Mouse (Mus musculus): Measurements from ENCODE around the gene Akap14.
"Not testable (repeated sequence)": the region's sequence is repeated elsewhere in the genome, so short reads cannot be mapped to it uniquely, and the experiment has no call there.

Gene Akap14

DNA sequence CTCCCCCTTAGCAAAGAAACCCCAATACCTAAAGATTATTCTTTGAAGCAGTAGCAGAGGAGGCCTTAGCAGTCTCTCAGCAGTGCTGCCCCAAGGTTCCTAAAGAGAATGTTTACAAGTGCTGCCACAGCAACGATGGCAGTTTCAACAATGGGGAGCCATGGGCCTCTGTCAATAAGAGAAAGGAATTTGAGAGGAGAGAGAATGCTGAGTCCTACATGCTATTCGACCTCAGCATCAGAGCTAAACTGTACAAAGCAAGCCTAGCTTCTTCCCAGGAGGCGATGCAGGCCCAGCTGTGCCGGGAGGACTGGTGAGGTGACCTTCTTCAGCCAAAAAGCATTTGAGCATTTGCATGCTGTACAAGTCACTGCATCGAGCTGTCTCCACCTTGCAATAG, at the start of gene Akap14:
Akap14 (minus strand) TSS at position 101 of the 400 bp plus-strand sequence.
- DNase-seq (ENCODE audit: low spot score) = no peak

GRCm38 (mm10) chrX:37210941-37211340, 42.3 kb upstream of the Akap14 start, which contains the start of gene Gm9:
Gene Gm9, minus strand, starts transcription at chrX:37211041.
- no peak for DNase-seq (ENCODE audit: low spot score)

- no peak for DNase-seq (ENCODE audit: low spot score)
These were observed 30.0 kb upstream of the Akap14 start for GRCm38 (mm10) chrX:37198676-37199075.

DNA sequence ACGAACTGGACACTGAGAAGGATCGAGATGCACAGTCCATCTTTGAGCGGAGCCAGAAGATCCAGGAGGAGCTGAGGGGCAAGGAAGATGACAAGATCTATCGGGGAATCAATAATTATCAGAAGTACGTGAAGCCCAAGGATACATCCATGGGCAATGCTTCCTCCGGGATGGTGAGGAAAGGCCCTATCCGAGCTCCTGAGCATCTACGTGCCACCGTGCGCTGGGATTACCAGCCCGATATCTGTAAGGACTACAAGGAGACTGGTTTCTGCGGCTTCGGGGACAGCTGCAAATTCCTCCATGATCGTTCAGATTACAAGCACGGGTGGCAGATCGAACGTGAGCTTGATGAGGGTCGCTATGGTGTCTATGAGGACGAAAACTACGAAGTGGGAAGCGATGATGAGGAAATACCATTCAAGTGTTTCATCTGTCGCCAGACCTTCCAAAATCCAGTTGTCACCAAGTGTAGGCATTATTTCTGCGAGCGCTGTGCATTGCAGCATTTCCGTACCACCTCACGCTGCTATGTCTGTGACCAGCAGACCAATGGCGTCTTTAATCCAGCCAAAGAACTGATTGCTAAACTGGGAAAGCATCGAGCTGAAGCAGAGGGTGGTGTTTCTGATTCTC, 23.2 kb upstream of the Akap14 start:
- DNase-seq (ENCODE audit: low spot score) = peak; percentile 6

GRCm38 (mm10) chrX:37191105-37191743, 22.6 kb upstream of the Akap14 start, which contains the start of the genes Ndufa1 and Rnf113a1:
Gene Ndufa1, minus strand, starts transcription at chrX:37191163.
Gene Rnf113a1, plus strand, starts transcription at chrX:37191245.
- peak; percentile 69 for DNase-seq (ENCODE audit: low spot score)

DNA sequence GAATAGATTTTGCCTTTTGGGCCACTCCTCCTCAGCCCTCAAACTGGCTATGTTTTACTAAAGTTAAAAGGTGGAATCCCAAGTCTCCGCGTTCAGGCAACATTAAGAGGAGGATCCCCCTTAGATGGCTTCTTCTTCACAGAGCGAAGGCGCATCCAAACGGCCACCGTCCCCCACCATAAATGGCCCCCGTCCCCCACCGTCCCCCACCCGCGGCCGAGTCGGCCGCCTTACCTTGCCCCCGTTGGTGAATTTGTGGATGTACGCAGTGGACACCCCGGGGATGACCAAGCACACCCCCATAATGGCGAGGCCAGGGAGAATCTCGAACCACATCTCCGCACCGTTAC, 22.1 kb upstream of the Akap14 start:
- peak; percentile 3 for DNase-seq (ENCODE audit: low spot score)

DNA sequence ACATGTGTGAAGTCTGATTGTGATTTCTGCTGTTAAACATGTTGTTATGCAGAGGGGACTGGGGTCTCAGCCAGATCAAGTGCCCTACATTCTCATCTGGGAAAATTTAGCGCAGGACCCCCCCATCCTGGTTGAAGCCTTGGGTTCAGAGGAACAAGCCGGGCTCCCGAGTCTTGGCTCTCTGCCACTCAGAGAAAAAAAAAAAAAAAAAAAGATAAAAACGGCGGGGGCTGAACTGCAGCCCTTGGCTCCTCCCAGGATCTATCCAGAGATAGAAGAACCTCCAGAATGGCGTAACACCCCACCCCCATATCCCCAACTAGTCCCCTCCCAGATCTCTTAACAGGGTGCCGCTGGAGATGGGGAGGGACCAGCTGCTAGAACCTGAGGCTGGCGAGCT, 15.8 kb upstream of the Akap14 start:
- DNase-seq (ENCODE audit: low spot score) = not testable (repeated sequence)

DNA sequence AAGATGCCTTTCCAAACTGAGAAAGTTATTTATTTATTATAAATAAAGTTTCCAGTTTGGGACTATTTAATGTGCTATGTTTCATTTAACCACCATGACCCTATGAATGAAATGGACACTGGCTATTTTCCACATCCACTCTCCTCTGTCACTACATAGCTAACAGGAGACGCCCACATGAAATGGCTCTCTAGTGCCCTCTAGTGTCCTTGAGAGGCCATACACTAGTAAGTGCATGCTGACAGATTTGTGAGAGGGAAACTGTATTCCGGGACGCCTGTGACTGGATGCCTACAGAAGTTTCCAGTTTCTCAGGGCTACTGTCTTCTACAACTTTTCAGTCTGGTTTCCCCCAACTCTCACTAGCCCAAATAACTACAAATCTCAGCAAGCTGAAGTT, 1.6 kb downstream of the Akap14 start:
- DNase-seq (ENCODE audit: low spot score) = peak; percentile 58

- DNase-seq (ENCODE audit: low spot score) = no peak
These were observed 5.5 kb downstream of the Akap14 start for GRCm38 (mm10) chrX:37163115-37163514.

- no peak for DNase-seq (ENCODE audit: low spot score)
These were observed 7.5 kb downstream of the Akap14 start for GRCm38 (mm10) chrX:37161169-37161568.

DNA sequence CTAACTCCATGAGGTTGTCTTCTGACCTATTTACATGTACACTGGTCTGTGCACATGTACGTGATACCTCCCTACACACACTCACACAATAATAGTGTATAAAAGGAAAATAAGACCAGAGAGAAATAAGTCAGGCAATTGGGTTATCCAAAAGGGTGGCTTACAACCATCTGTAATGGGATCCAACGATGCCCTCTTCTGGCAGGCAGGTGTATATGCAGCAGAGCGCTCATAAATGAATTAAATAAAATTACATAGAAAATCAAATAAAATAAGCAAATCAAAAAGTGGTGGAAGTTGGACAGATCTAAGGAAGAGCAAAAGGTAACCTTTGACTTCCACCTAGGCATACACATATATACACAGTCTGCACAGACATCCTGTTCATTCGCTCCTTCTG, 10.8 kb downstream of the Akap14 start:
- DNase-seq (ENCODE audit: low spot score) = peak; percentile 2

GRCm38 (mm10) chrX:37144954-37145353, 23.7 kb downstream of the Akap14 start:
- DNase-seq (ENCODE audit: low spot score) = peak; percentile 33

DNA sequence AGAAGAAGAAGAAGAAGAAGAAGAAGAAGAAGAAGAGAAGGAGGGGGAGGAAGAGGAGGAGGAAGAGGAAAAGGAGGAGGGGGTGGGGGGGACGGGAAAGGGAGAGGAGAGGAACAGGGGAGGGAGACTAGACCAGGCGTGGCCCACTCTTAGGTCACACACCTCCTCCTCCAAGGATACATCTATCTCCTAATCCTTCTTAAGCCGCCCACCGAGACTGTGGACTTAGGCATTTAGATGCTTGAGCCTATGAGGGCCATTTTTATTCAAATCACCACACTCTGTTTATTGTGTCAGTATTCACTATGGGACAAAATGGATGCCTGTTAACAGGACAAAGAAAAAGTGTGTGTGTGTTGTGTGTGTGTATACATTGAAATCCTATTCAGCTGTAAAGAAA, 24.1 kb downstream of the Akap14 start:
- not testable (repeated sequence) for DNase-seq (ENCODE audit: low spot score)

- DNase-seq (ENCODE audit: low spot score) = no peak
These were observed 26.9 kb downstream of the Akap14 start for GRCm38 (mm10) chrX:37141732-37142131.

GRCm38 (mm10) chrX:37126671-37127358, 41.8 kb downstream of the Akap14 start, which contains the start of gene Nkap:
Gene Nkap, plus strand, starts transcription at chrX:37126795.
- DNase-seq (ENCODE audit: low spot score) = peak; percentile 80

GRCm38 (mm10) chrX:37125511-37125910, 43.1 kb downstream of the Akap14 start:
- DNase-seq (ENCODE audit: low spot score) = no peak

- DNase-seq (ENCODE audit: low spot score) = no peak
These were observed 48.4 kb downstream of the Akap14 start for GRCm38 (mm10) chrX:37120212-37120611.

- DNase-seq (ENCODE audit: low spot score) = no peak
These were observed 49.1 kb downstream of the Akap14 start for GRCm38 (mm10) chrX:37119585-37119984.

DNA sequence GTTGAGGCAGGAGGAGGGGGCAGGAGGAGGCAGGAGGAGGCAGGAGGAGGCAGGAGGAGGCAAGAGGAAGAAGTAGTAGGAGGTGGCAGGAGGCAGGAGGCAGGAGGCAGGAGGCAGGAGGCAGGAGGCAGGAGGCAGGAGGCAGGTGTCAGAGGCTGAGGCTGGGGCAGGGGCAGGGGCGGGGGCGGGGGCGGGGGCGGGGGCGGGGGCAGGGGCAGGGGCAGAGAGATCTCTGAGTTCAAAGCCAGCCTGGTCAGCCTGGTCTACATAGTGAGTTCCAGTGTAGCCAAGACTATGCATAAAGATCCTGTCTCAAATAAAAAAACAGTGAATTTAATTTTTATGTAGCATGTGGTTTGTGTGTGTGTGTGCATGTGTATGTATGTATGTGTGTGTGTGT, 51.6 kb downstream of the Akap14 start:
- no peak for DNase-seq (ENCODE audit: low spot score)

DNA sequence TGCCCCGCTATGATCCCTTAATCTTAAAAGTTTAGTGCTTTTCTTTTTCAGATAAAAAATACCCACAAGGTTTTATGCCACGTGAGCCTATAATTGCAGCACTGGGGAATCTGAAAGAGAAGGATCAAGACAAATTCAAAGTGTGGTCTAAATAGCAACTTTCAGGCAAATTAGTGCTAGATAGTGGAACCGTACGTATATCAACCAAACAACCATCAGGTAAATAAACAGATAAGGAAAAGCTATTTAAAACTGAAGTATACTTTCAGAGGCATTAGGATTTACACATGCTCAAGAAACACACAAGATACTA, 57.8 kb downstream of the Akap14 start:
- DNase-seq (ENCODE audit: low spot score) = no peak

DNA sequence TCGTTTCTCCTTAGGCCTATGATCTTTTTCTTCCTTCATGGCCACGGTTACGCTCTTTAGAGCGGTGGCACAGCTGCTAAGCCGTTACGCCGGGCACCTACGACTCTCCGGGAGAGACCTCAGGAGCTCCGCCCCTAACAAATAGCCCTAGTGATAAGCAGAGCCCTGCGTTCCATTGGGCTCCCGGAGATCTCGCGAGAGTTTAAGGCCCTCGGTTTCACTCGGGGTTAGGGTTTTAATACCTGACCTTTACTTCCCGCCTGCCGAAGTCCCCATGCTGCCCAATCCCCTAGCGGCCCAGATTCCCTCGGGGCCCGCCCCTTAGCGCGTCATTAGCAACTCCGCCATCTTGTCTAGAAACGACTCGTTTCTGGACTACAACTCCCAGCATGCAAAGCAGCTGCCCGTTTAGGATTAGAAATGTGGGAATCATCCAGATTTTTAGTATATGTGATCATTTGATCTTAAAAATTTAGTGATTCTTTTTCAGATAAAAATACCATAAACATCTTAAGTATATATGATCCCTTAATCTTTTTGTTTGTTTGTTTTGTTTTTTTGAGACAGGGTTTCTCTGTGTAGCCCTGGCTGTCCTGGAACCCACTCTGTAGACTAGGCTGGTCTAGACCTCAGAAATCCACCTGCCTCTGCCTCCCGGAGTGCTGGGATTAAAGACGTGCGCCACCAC, 58.3 kb downstream of the Akap14 start, which contains the start of gene Upf3b:
Upf3b (minus strand) TSS at position 130 of the 688 bp plus-strand sequence.
- DNase-seq (ENCODE audit: low spot score) = peak; percentile 92

DNA sequence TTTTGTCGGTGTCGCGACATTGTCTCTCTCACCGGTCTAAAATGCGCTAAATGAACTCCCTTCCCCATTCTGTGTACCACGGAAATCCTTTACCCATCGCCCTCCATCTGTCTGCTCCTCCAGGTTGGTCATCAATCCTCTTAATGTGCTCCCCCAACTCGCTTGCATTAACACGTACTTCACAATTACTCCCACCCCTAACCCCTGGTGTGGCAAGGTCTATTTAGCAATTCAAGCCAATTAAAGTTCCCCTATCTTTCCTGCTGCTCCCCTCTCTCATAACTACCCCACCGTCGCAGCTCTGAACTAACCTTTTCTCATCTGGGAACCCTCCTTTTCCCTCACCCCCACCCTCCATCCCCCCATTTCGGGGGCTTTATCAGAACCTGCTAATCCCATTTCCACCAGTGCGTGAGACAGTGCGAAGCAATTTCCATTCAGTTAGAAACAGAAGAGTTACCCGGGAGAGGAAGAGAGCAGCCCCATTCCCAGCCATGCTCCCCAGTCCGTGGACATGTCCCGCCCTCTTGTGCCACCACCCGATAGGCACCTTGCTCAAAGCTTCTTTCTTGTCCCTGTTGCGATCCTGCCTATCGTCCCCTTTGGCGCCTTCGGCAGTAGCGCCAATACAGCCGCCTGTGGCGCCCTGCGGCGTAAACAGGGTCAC, 59.0 kb downstream of the Akap14 start:
- DNase-seq (ENCODE audit: low spot score) = no peak

Measured in c-Kit-positive CD71-positive TER-119-positive erythroid progenitor cells, embryonic 14.5 days (primary cell).